Mouse (Mus musculus) liver, embryonic 14.5 days (tissue): Measurements from ENCODE around the gene Smim24. TPM values are rescaled to one million over a fixed set of nuclear protein-coding genes. Genes with fewer than 3 reads are reported as not detected.

Experiments used
- ATAC-seq: fragments of 200-750 bp; cut with Nextera tagmentation; 2 replicates; pipeline ENCODE4 v1.8.0; 2017; ENCODE audit warnings: moderate number of reproducible peaks, mild to moderate bottlenecking, moderate library complexity; ENCODE audit not compliant: insufficient read depth
- DNase-seq, 3 experiments: peaks; one replicate each; pipeline ENCODE4 v3.0.0-alpha.2; 2012 to 2013; ENCODE audit warnings: low read depth in 3 of 3, low spot score in 3 of 3
- H3K27ac ChIP-seq: fragments of 300-500 bp; sonication (generic); 2 replicates; pipeline ENCODE4 v1.5.1; 2014; ENCODE audit warnings: moderate library complexity, mild to moderate bottlenecking, control low read depth, inconsistent platforms
- H3K27me3 ChIP-seq: fragments of 300-500 bp; sonication (generic); 2 replicates; pipeline ENCODE4 v1.6.1; 2014; ENCODE audit warnings: mild to moderate bottlenecking, low read length, moderate library complexity; ENCODE audit not compliant: control insufficient read depth, insufficient read depth
- H3K36me3 ChIP-seq: fragments of 300-500 bp; sonication (generic); replicated peaks from 2 replicates; pipeline ENCODE4 v1.6.1; 2014; ENCODE audit warnings: low read depth; ENCODE audit not compliant: control insufficient read depth, insufficient read depth
- H3K4me1 ChIP-seq, 2 experiments: fragments of 200-500 bp in 1 of 2; fragments of 300-500 bp in 1 of 2; sonication (generic) in 1 of 2; replicated peaks; 2 replicates each; pipeline ENCODE4 v1.6.1; 2012 to 2014; ENCODE audit warnings: antibody characterized with exemption in 1 of 2, inconsistent platforms in 1 of 2, low read length in 1 of 2; ENCODE audit not compliant: control insufficient read depth in 2 of 2, insufficient read depth in 2 of 2
- H3K4me2 ChIP-seq: fragments of 300-500 bp; sonication (generic); 2 replicates; pipeline ENCODE4 v1.6.1; 2014; ENCODE audit warnings: low read depth, mild to moderate bottlenecking, control low read depth, moderate library complexity
- H3K4me3 ChIP-seq, 2 experiments: fragments of 200-500 bp in 1 of 2; fragments of 300-500 bp in 1 of 2; sonication (generic) in 1 of 2; 2 replicates each; pipeline ENCODE4 v1.5.1; 2012 to 2014; ENCODE audit warnings: low read depth in 2 of 2, low read length in 2 of 2, mild to moderate bottlenecking in 2 of 2, control low read depth in 1 of 2, inconsistent platforms in 1 of 2, moderate library complexity in 1 of 2; ENCODE audit not compliant: insufficient read depth in 1 of 2
- H3K9ac ChIP-seq: fragments of 300-500 bp; sonication (generic); replicated peaks from 2 replicates; pipeline ENCODE4 v1.6.1; 2014; ENCODE audit warnings: mild to moderate bottlenecking, control low read depth, moderate library complexity
- H3K9me3 ChIP-seq: fragments of 300-500 bp; sonication (generic); 2 replicates; pipeline ENCODE4 v1.6.1; 2016; ENCODE audit warnings: low read length, mixed read lengths; ENCODE audit not compliant: control insufficient read depth
- CTCF ChIP-seq: IDR thresholded peaks from 2 replicates; pipeline ENCODE4 v1.5.1; 2016; ENCODE audit warnings: antibody characterized with exemption, low read depth, control low read depth
- EP300 ChIP-seq: IDR thresholded peaks from 2 replicates; pipeline ENCODE4 v1.6.1; 2016; ENCODE audit warnings: antibody characterized with exemption, low read depth
- WGBS: fragments of 180-500 bp; shearing (Covaris S2); extraction: QIAGEN DNeasy Blood & Tissue Kit; methylation state at CpG from one replicate; pipeline ENCODE4 v1.1.7; 2014; ENCODE audit not compliant: insufficient replicate concordance; 5-methylcytosine and 5-hydroxymethylcytosine counted together
- polyA plus RNA-seq, 2 experiments: library from polyadenylated mRNA; depleted of rRNA in 1 of 2; stranded (reverse) in 1 of 2; unstranded in 1 of 2; fragments of >200 nt; fragmentation: Nextera tagmentation in 1 of 2; extraction: Ambion mirVana in 1 of 2; gene quantifications; 2 replicates each; pipeline versions ENCODE4 v1.2.1 to v1.2.3; 2012 to 2014

The Smim24 gene
- 1.6 and 1.9 TPM in 2 replicates for polyA plus RNA-seq (2012; rRNA removed)
- polyA plus RNA-seq (2014; fragmentation: Nextera tagmentation; extraction: Ambion mirVana): 1.7 and 1.8 TPM in 2 replicates

DNA sequence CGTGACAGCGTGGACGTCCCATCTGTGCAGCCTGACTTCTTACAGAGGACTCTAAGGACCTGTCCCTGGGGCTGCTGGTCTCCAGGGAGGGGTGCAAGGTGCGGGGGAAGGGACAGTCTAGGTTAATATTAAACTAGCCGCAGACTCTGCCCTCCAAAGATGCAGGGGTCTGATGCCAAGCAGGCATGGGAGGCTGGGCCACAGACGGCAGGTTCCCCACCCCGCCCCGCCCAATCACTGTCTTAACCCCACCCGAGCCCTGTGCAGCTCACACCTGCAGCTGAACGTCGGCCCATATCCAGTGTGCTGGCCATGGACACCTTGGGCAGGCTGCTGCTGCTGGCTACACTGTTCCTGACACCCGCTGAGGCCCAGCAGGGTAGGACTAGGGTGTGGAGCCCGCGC is at the start of gene Smim24:
Smim24 (plus strand) TSS at position 271 of the 405 bp plus-strand sequence.
- Histone ChIP-seq H3K36me3 (peaks cover 4% of the 10 kb centered on the region; the same call in 1 of the 2 replicates), H3K4me2 (peak within 1 kb of the TSS; percentile 65), H3K9ac (peak within 1 kb of the TSS; percentile 37; the same call in 1 of the 2 replicates), H3K4me3 (peak within 1 kb of the TSS; percentile 41), H3K9me3 (no peaks in the 10 kb centered on the region), H3K4me1 (peaks cover 2 to 5% of the 10 kb centered on the region in 2 experiments; a peak in 3 of 4 replicates), H3K27ac (no peak within 1 kb of the TSS), H3K27me3 (no peaks in the 10 kb centered on the region)
- 49% methylated on average over 14 of the region's 14 CpGs for WGBS
- no peak for DNase-seq
- TF ChIP-seq CTCF (no peak), EP300 (no peak)
- no peak; the same call in 1 of the 2 replicates for ATAC-seq

GRCm38 (mm10) chr10:81344421-81345161 is 48.3 kb upstream of the Smim24 start:
- TF ChIP-seq CTCF (peak; percentile 47), EP300 (no peak)
- DNase-seq (no peak), ATAC-seq (no peak)
- Histone ChIP-seq H3K36me3 (peaks cover 4% of the 10 kb centered on the region), H3K4me1 (peaks cover 28 to 29% of the 10 kb centered on the region in 2 experiments), H3K9ac (no peak overlapping the region), H3K4me2 (no peak overlapping the region), H3K27ac (no peak overlapping the region), H3K4me3 (no peak overlapping the region), H3K9me3 (no peaks in the 10 kb centered on the region), H3K27me3 (peaks cover 41% of the 10 kb centered on the region)
- WGBS: 41% methylated on average over 8 of the region's 8 CpGs

DNA sequence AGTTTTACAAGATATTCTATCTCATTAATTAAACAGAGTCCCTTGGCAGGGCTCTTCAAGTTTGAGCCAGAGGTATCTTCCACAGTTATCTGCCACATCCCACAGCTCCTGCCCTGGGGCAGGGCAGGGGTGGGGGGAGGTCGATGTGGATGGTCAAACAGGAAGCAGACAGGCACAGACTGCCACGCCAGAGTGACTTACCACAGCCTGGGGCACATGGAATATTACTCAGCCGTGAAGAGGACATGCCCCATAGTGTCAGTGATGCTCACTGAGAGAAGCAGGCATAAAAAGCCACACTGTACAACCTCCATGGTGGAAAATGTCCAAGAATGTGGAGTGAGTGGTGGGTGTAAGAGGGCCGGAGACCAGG is 47.7 kb upstream of the Smim24 start:
- peaks cover 4% of the 10 kb centered on the region for H3K36me3 ChIP-seq
- H3K27ac ChIP-seq: no peak overlapping the region
- WGBS: 57% methylated on average over 4 of the region's 4 CpGs
- H3K9me3 ChIP-seq: no peaks in the 10 kb centered on the region
- no peak overlapping the region for H3K9ac ChIP-seq
- no peak for TF ChIP-seq EP300
- no peak for TF ChIP-seq CTCF
- H3K27me3 ChIP-seq: peaks cover 41% of the 10 kb centered on the region
- DNase-seq: no peak
- H3K4me2 ChIP-seq: no peak overlapping the region
- H3K4me1 ChIP-seq: peaks cover 29 to 32% of the 10 kb centered on the region in 2 experiments
- ATAC-seq: no peak
- no peak overlapping the region for H3K4me3 ChIP-seq

DNA sequence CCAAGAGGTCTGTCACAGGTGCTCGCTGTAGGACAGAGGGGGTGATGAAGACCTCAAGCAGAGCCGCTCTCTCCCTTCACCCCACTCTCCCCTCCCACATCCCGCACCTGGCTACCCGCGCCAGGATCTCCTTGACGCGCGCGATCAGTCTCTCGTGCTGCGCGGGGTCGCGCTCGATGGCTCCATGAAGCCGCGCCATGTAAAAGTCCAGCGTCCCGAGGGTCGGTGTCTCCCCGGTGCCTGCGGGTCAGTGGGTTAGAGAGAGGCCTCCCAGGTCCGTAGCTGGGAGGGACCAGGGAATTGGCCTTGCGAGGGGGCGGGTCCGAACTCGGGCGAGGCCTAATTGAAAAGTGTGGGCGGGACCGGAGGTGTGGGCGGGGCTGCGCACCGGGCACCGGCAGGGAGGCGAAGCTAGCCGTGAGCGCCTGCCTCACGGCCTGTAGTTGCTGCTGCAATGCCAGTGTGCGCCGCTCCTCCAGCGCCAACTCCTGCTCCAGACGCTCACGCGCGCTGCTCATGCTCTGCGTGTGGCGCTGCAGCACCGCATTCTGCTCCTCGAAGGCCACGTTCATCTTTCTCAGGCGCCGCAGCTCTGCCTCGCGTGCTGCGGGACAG is 46.3 kb upstream of the Smim24 start:
- Histone ChIP-seq H3K9ac (no peak overlapping the region), H3K9me3 (no peaks in the 10 kb centered on the region), H3K4me3 (peak overlapping the region; percentile 4 to 29; a peak in 3 of 4 replicates), H3K27me3 (peaks cover 40% of the 10 kb centered on the region), H3K27ac (no peak overlapping the region), H3K36me3 (peaks cover 4% of the 10 kb centered on the region), H3K4me2 (peak overlapping the region; percentile 63), H3K4me1 (peaks cover 28 to 29% of the 10 kb centered on the region in 2 experiments)
- ATAC-seq: peak; percentile 5; the same call in 1 of the 2 replicates
- peak; percentile 56 to 68 (median 62) for DNase-seq
- TF ChIP-seq CTCF: peak; percentile 61
- TF ChIP-seq EP300: no peak
- WGBS: 10% methylated on average over 55 of the region's 55 CpGs

GRCm38 (mm10) chr10:81349146-81349545 is 43.7 kb upstream of the Smim24 start:
- H3K27ac ChIP-seq: peak overlapping the region; percentile 80
- DNase-seq (peak; percentile 67 to 72 (median 68)), ATAC-seq (peak; percentile 29; the same call in 1 of the 2 replicates)
- peak overlapping the region; percentile 79 for H3K4me2 ChIP-seq
- H3K27me3 ChIP-seq: peaks cover 15% of the 10 kb centered on the region
- 10% methylated on average over 12 of the region's 12 CpGs for WGBS
- H3K9me3 ChIP-seq: no peaks in the 10 kb centered on the region
- peaks cover 40 to 43% of the 10 kb centered on the region in 2 experiments for H3K4me1 ChIP-seq
- H3K4me3 ChIP-seq: peak overlapping the region; percentile 79 to 84
- TF ChIP-seq CTCF (peak; percentile 35; the same call in 1 of the 2 replicates), EP300 (no peak)
- peak overlapping the region; percentile 93 for H3K9ac ChIP-seq
- H3K36me3 ChIP-seq: peaks cover 4% of the 10 kb centered on the region
